Mouse (Mus musculus) splenic B cell, adult 2 months (primary cell): Measurements from ENCODE around the gene Trim33.
A peak's percentile ranks its signal among the peaks of the same experiment; 100 is the strongest.

Experiments used
- DNase-seq: peaks from one replicate; pipeline ENCODE4 v3.0.0-alpha.2; 2011; ENCODE audit warnings: low read depth, low spot score
- H3K27me3 ChIP-seq: 2 replicates; pipeline ENCODE4 v1.6.1; 2012; ENCODE audit warnings: mild to moderate bottlenecking, low read length, moderate library complexity, mixed read lengths; ENCODE audit not compliant: control insufficient read depth, poor library complexity, insufficient read depth, severe bottlenecking
- H3K36me3 ChIP-seq: 2 replicates; pipeline ENCODE4 v1.6.1; 2012; ENCODE audit warnings: mild to moderate bottlenecking, low read length, moderate library complexity, mixed read lengths; ENCODE audit not compliant: control insufficient read depth, poor library complexity, insufficient read depth, severe bottlenecking

Gene Trim33

DNA sequence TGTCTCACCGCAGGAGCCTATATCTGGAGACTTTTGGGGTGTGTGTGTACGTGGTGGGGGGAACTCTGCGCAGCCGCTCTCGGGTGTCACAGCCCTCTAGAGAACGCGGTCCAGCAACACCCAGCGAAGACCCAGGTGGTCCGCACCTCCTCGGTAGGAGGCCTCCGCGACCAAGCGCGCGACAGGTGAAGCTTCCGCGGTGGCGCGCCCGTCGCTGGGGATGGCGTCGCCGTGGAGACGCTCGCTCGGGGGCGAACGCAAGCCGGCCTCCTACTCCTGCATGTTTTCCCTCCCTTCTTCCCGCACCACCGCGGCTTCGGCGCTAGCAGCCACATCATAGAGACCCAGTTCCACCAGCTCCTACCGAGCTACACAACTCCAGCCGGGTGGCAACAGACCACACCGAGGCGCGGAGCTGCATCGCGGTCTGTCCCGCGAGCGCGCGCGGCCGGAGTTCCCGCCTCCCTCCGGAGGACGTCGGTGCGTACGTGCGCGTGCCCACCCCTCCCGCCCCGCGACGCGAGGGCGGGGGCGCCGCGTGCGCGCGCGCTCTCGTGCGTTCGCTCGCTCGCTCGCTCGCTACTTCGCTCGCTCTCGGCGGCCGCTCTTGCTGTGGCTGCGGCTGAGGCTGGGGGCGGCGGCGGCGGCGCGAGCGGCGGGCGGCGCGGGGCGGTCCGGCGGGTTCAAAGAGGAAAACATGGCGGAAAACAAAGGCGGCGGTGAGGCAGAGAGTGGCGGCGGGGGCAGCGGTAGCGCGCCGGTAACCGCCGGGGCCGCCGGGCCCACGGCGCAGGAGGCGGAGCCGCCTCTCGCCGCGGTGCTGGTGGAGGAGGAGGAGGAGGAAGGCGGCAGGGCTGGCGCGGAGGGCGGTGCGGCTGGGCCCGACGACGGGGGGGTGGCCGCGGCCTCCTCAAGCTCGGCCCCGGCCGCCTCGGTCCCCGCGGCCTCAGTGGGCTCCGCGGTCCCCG is at the start of gene Trim33:
Gene Trim33 (plus strand): TSS at position 112 of the 968 bp plus-strand sequence.
- peak; percentile 95 for DNase-seq
- Histone ChIP-seq H3K36me3 (no peaks in the 10 kb centered on the region), H3K27me3 (no peaks in the 10 kb centered on the region)

DNA sequence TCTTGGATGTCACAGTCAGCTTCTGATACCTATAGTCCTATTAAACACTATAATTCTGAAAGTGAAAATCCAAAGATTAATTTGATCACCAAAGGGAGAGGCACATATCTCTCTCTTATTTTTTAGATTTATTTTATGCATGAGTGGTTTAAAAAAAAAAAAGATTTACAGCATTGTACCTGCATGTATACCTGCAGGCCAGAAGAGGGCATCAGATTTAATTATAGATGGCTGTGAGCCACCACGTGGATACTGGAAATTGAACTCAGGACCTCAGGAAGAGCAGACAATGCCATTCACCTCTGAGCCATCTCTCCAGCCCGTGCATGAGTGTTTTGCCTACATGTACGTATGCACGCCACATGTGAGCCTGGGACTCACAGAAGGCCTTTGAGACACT is 46.7 kb upstream of the Trim33 start:
- H3K36me3 ChIP-seq: no peaks in the 10 kb centered on the region
- no peak for DNase-seq
- H3K27me3 ChIP-seq: no peaks in the 10 kb centered on the region

- no peak for DNase-seq
These were observed 37.6 kb upstream of the Trim33 start for GRCm38 (mm10) chr3:103241524-103241923.

GRCm38 (mm10) chr3:103242156-103242555 is 36.9 kb upstream of the Trim33 start:
- Histone ChIP-seq H3K27me3 (no peaks in the 10 kb centered on the region), H3K36me3 (no peaks in the 10 kb centered on the region)
- no peak for DNase-seq

More at GRCm38 (mm10) chr3:103241524-103241923, 37.6 kb upstream of the Trim33 start:
- Histone ChIP-seq H3K36me3 (no peaks in the 10 kb centered on the region), H3K27me3 (no peaks in the 10 kb centered on the region)

GRCm38 (mm10) chr3:103243491-103243890 is 35.6 kb upstream of the Trim33 start:
- Histone ChIP-seq H3K36me3 (no peaks in the 10 kb centered on the region), H3K27me3 (no peaks in the 10 kb centered on the region)
- DNase-seq: no peak

- H3K36me3 ChIP-seq: no peaks in the 10 kb centered on the region
These were observed 32.3 kb upstream of the Trim33 start for GRCm38 (mm10) chr3:103246627-103247260.

DNA sequence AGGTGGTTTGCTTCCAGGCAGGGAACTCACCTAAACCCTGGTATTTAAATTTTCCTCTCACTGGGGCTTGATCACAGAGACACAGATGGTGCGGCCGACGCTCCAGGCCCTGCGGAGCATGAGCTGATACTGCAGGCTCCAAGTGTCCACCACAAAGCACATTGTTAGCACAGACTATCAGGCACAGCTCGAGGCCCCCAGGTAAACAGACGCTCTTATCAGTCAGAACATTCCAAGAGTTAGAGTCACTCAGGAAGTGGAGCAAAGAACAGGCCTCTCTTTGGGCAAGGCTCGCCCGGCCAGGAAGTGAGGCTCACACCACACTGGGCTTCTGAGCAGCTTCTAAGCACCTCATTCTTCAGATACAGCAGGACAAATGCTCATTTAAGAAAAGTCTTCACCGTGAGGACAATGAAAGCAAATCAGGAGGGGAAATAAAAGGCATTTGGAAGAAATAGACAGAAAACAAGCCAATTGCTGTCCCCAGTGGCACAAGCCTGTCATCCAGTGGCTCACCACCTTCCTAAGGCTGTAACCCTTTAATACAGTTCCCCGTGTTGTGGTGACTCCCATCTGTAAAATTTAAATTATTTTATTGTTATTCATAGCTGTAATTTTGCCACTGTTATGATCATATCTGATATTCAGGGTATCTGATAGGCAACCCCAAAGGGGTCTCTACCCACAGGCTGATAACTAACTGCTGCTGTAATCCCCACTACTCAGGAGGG is 22.8 kb upstream of the Trim33 start:
- DNase-seq: no peak
- no peaks in the 10 kb centered on the region for H3K36me3 ChIP-seq
- H3K27me3 ChIP-seq: no peaks in the 10 kb centered on the region

More at GRCm38 (mm10) chr3:103246627-103247260, 32.3 kb upstream of the Trim33 start:
- H3K27me3 ChIP-seq: no peaks in the 10 kb centered on the region
- DNase-seq: no peak

- Histone ChIP-seq H3K36me3 (no peaks in the 10 kb centered on the region), H3K27me3 (no peaks in the 10 kb centered on the region)
- DNase-seq: no peak
These were observed 16.2 kb upstream of the Trim33 start for GRCm38 (mm10) chr3:103262802-103263417.

DNA sequence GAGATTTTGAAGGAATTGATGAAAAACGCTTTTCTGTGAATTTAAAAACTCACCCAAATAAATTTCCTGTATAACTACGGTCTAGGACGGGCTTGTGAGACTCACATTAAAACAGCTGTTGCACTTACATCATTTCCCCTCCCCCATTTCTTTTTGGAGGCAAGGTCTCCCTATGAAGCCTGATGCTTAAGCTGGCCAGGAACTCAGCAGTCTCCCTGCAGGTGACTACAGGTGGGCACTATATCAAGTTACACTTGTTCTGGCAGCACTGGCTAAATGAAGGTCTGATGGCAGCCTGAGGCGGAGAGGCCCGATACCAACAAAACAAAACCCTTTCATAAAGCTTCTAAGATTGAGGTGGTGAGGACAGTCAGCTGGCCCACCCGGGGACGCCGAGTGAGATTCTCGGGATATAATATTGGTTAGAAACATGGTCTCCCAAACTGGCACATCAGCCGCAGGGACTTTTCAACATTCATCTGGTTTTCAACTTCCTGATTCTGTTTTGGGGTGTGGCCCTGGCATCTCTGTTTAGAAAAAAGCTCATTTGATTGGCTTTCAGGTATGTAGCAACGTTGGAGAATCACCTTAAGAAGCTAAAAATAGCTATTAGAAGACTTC is 422 bp upstream of the Trim33 start:
- Histone ChIP-seq H3K36me3 (no peaks in the 10 kb centered on the region), H3K27me3 (no peaks in the 10 kb centered on the region)
- DNase-seq: no peak

- no peaks in the 10 kb centered on the region for H3K36me3 ChIP-seq
- H3K27me3 ChIP-seq: no peaks in the 10 kb centered on the region
- peak; percentile 49 for DNase-seq
These were observed 1.2 kb downstream of the Trim33 start for GRCm38 (mm10) chr3:103280241-103280761.

DNA sequence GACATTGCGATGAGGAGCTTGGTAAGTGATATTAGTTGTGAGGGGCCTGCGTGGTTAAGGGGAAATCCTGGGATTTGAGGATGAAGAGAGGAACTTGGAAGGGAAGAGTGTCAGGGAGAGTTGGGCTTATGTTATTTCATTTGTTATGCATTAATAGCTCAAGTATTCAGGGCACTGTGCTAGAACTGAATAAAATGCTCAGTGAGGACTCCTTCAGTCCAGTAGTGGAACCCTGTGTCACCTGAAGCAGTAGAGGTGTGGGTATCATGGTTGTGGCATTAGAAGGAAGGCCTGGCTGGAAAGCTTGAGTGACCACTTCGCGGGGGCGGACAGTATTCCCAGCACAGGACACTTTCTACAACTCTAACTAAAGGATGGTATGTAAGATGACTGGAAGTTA is 1.8 kb downstream of the Trim33 start:
- H3K36me3 ChIP-seq: no peaks in the 10 kb centered on the region
- H3K27me3 ChIP-seq: no peaks in the 10 kb centered on the region
- peak; percentile 10 for DNase-seq

- DNase-seq: no peak
- H3K27me3 ChIP-seq: no peaks in the 10 kb centered on the region
- H3K36me3 ChIP-seq: no peaks in the 10 kb centered on the region
These were observed 9.7 kb downstream of the Trim33 start for GRCm38 (mm10) chr3:103288761-103289160.

DNA sequence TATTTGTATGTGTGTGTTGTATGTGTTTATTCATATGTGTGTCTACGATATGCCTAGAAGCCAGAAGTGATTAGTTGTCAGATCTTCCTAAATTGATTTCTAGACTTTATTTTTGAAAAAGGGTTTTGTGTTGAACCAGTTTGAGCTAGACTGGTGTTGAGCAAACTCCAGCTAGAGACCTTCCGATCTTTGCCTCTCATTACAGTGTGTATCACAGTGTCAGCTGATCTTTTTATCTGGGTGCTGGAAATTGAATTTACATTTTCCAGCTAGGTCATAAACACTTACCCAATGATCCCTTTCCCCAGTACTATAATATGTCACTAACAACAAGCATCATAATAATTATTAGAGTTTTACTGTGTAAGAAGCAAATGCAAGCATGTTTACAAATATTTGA is 12.0 kb downstream of the Trim33 start:
- no peaks in the 10 kb centered on the region for H3K27me3 ChIP-seq
- no peak for DNase-seq

More for the DNA sequence above, 12.0 kb downstream of the Trim33 start:
- H3K36me3 ChIP-seq: no peaks in the 10 kb centered on the region
